Mouse (Mus musculus): Measurements from ENCODE around the gene Isg20l2. TPM values are rescaled to one million over a fixed set of nuclear protein-coding genes. Genes with fewer than 3 reads are reported as not detected.

The Isg20l2 gene
- polyA plus RNA-seq, 1 experiment from 2014 or later, result 20.2 TPM

GRCm38 (mm10) chr3:87958967-87959366 is 28.9 kb downstream of the Isg20l2 start:
- Histone ChIP-seq H3K4me2 (replicated peaks; ENCODE audit: low read depth) (no peak overlapping the region), H3K27me3 (ENCODE audit: control insufficient read depth, insufficient read depth, low read length) (no peaks in the 10 kb centered on the region), H3K9me3 (ENCODE audit: control insufficient read depth, low read length) (no peaks in the 10 kb centered on the region), H3K4me3 (ENCODE audit: low read depth, low read length) (no peak overlapping the region), H3K36me3 (ENCODE audit: control insufficient read depth, insufficient read depth, low read length) (no peaks in the 10 kb centered on the region), H3K4me1 (replicated peaks; ENCODE audit: control insufficient read depth, insufficient read depth) (peaks cover 5% of the 10 kb centered on the region), H3K9ac (ENCODE audit: low read length) (no peak overlapping the region), H3K27ac (replicated peaks) (0 out of 2 replicates have a peak overlapping the region, but pooled peaks have one; percentile 9)
- no peak for ATAC-seq (ENCODE audit: low FRiP score, low TSS enrichment)
- WGBS, result 11% methylated on average over 1 of the region's 1 CpGs
- DNase-seq (ENCODE audit: low spot score), result no peak
- no peak for TF ChIP-seq EP300 (optimal IDR thresholded peaks at IDR 0.05)
- no peak for TF ChIP-seq CTCF (IDR thresholded peaks at IDR 0.05; ENCODE audit: low read depth)

DNA sequence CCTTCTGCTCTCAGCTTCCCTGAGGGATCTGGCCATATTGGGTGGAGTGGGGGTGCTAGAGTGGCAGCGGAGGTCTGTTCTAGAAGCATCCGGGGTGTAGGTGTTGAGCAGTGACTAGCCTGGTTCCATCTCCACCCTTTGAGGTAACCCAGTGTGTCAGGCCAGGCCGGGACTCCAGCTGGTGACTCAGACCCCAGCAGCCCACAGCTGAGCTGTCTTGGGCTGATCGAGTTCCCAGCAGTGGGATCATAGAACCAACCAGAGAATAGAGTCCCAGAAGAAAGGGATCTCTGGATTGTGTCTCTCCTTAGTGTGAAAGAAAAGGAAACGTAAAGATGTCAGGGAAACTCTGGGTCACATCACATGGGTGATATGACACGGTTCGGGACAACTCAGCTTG is 29.3 kb downstream of the Isg20l2 start:
- Histone ChIP-seq H3K36me3 (ENCODE audit: control insufficient read depth, insufficient read depth, low read length) (no peaks in the 10 kb centered on the region), H3K27ac (replicated peaks) (0 out of 2 replicates have a peak overlapping the region, but pooled peaks have one; percentile 89), H3K4me2 (replicated peaks; ENCODE audit: low read depth) (no peak overlapping the region), H3K4me1 (replicated peaks; ENCODE audit: control insufficient read depth, insufficient read depth) (peaks cover 5% of the 10 kb centered on the region), H3K27me3 (ENCODE audit: control insufficient read depth, insufficient read depth, low read length) (no peaks in the 10 kb centered on the region), H3K4me3 (ENCODE audit: low read depth, low read length) (no peak overlapping the region), H3K9me3 (ENCODE audit: control insufficient read depth, low read length) (no peaks in the 10 kb centered on the region), H3K9ac (ENCODE audit: low read length) (no peak overlapping the region)
- no peak for DNase-seq (ENCODE audit: low spot score)
- 61% methylated on average over 7 of the region's 7 CpGs for WGBS
- ATAC-seq (ENCODE audit: low FRiP score, low TSS enrichment), result no peak
- TF ChIP-seq EP300 (optimal IDR thresholded peaks at IDR 0.05) (no peak), CTCF (IDR thresholded peaks at IDR 0.05; ENCODE audit: low read depth) (no peak)

DNA sequence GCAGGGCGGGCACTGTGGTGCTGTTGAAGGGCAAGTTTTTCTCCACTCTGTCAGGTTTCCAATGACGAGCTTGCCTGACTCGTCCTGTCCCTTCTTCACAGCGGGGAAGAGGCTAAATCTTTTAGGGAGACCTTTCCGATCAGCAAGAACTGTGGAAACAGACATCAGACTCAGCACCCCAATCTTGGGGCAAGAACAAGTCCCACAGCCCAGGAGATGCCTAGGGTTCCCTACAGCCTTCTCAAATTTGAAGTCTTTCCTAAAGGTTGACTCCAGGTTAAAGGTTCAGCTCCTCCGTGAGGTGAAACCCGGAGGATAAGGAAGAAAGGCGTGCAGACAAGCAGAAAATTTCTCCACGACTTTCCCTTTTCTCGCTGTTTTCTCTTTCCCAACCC is 30.1 kb downstream of the Isg20l2 start:
- Histone ChIP-seq H3K4me3 (ENCODE audit: low read depth, low read length) (peak overlapping the region; percentile 48), H3K36me3 (ENCODE audit: control insufficient read depth, insufficient read depth, low read length) (no peaks in the 10 kb centered on the region), H3K4me1 (replicated peaks; ENCODE audit: control insufficient read depth, insufficient read depth) (peaks cover 5% of the 10 kb centered on the region), H3K27ac (replicated peaks) (peak overlapping the region; percentile 89), H3K9me3 (ENCODE audit: control insufficient read depth, low read length) (no peaks in the 10 kb centered on the region), H3K9ac (ENCODE audit: low read length) (peak overlapping the region; percentile 72), H3K4me2 (replicated peaks; ENCODE audit: low read depth) (peak overlapping the region; percentile 87), H3K27me3 (ENCODE audit: control insufficient read depth, insufficient read depth, low read length) (no peaks in the 10 kb centered on the region)
- 8% methylated on average over 10 of the region's 10 CpGs for WGBS
- DNase-seq (ENCODE audit: low spot score) (no peak), ATAC-seq (ENCODE audit: low FRiP score, low TSS enrichment) (no peak)
- TF ChIP-seq EP300 (optimal IDR thresholded peaks at IDR 0.05) (no peak), CTCF (IDR thresholded peaks at IDR 0.05; ENCODE audit: low read depth) (no peak)

- Histone ChIP-seq H3K36me3 (ENCODE audit: control insufficient read depth, insufficient read depth, low read length) (no peaks in the 10 kb centered on the region), H3K9ac (ENCODE audit: low read length) (peak overlapping the region; percentile 72), H3K27me3 (ENCODE audit: control insufficient read depth, insufficient read depth, low read length) (no peaks in the 10 kb centered on the region), H3K9me3 (ENCODE audit: control insufficient read depth, low read length) (no peaks in the 10 kb centered on the region), H3K4me1 (replicated peaks; ENCODE audit: control insufficient read depth, insufficient read depth) (peaks cover 5% of the 10 kb centered on the region), H3K4me2 (replicated peaks; ENCODE audit: low read depth) (peak overlapping the region; percentile 87), H3K4me3 (ENCODE audit: low read depth, low read length) (peak overlapping the region; percentile 48), H3K27ac (replicated peaks) (peak overlapping the region; percentile 89)
- under 1% methylated on average over 27 of the region's 27 CpGs for WGBS
- ATAC-seq (ENCODE audit: low FRiP score, low TSS enrichment) (peak; percentile 97), DNase-seq (ENCODE audit: low spot score) (peak; percentile 91)
- TF ChIP-seq CTCF (IDR thresholded peaks at IDR 0.05; ENCODE audit: low read depth), result peak; percentile 98
- TF ChIP-seq EP300 (optimal IDR thresholded peaks at IDR 0.05), result no peak
These were observed 30.6 kb downstream of the Isg20l2 start for GRCm38 (mm10) chr3:87960586-87961191.

GRCm38 (mm10) chr3:87970184-87970938 is 40.2 kb downstream of the Isg20l2 start:
- TF ChIP-seq EP300 (optimal IDR thresholded peaks at IDR 0.05) (no peak), CTCF (IDR thresholded peaks at IDR 0.05; ENCODE audit: low read depth) (peak; percentile 85)
- peak overlapping the region; percentile 52; the same call in 1 of the 2 replicates for H3K9ac ChIP-seq (ENCODE audit: low read length)
- under 1% methylated on average over 21 of the region's 21 CpGs for WGBS
- no peaks in the 10 kb centered on the region for H3K9me3 ChIP-seq (ENCODE audit: control insufficient read depth, low read length)
- peak overlapping the region; percentile 76 for H3K4me2 ChIP-seq (replicated peaks; ENCODE audit: low read depth)
- H3K36me3 ChIP-seq (ENCODE audit: control insufficient read depth, insufficient read depth, low read length), result no peaks in the 10 kb centered on the region
- H3K4me3 ChIP-seq (ENCODE audit: low read depth, low read length), result peak overlapping the region; percentile 50
- no peak for ATAC-seq (ENCODE audit: low FRiP score, low TSS enrichment)
- peak overlapping the region; percentile 69; the same call in 1 of the 2 replicates for H3K27ac ChIP-seq (replicated peaks)
- peak; percentile 58 for DNase-seq (ENCODE audit: low spot score)
- H3K4me1 ChIP-seq (replicated peaks; ENCODE audit: control insufficient read depth, insufficient read depth), result no peaks in the 10 kb centered on the region
- no peaks in the 10 kb centered on the region for H3K27me3 ChIP-seq (ENCODE audit: control insufficient read depth, insufficient read depth, low read length)

Data from stomach, postnatal 0 days (tissue).